Mouse (Mus musculus): ENCODE results near the gene Ric8a. TPM values are rescaled to one million over a fixed set of nuclear protein-coding genes. Genes with fewer than 3 reads are reported as not detected.
A peak's percentile ranks its signal among the peaks of the same experiment; 100 is the strongest.

The Ric8a gene
- total RNA-seq (2021) = 10 to 100 TPM; 43.5 to 58.0 TPM
- long read RNA-seq, experiment 1, transcript Ric8a-201 (10 exons, 3,406 nt) = major isoform, 38 of 80 reads
- long read RNA-seq, experiment 1, transcript Ric8a-202 (8 exons, 2,272 nt) = minor isoform, 12 of 80 reads
- long read RNA-seq, experiment 1, partial matches to known transcripts = 16 of 80 reads
- long read RNA-seq, experiment 1, other reads (novel, unspliced or antisense) = 10 of 80 reads
- long read RNA-seq, experiment 2, transcript Ric8a-201 (10 exons, 3,406 nt) = major isoform, 35 of 51 reads
- long read RNA-seq, experiment 2, partial matches to known transcripts = 8 of 51 reads
- long read RNA-seq, experiment 2, other reads (novel, unspliced or antisense) = 5 of 51 reads

DNA sequence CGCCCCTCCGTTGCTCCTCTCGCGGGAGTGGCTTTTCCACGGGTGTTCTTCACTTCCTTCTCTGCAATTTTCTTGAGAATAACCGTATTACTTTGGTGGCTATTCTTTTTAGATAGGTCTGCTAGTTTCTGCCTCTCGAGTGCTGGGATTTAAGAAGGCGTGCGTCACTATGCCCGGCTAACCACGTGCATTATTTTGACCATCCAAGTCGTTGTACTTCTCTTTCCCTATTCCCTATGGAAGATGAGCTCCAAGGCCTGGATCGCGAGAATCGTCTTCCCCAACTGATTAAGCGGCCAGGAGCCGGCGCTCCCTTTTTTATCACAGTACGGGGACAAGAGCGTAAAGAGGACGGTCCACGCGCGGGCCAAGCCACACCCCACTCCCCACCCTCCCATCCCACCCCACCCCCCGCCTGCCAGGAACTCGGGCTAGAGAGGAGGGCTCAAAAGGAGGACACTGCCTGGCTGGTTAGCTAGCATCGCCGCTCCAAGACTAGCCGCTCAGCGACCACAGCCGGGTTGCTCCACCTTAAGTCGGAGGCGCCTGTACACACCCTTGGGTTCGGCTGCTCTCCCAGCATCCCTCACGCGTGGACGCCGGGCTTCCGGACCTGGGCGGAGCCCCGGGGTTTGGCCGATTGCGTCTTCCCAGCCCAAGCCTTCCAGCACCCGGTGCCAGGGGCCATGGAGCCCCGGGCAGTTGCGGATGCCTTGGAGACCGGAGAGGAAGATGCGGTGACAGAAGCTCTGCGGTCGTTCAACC lies at the start of gene Ric8a:
TSS of gene Ric8a (plus strand) at position 173 of the 765 bp plus-strand sequence.
- peak; percentile 94 for DNase-seq

DNA sequence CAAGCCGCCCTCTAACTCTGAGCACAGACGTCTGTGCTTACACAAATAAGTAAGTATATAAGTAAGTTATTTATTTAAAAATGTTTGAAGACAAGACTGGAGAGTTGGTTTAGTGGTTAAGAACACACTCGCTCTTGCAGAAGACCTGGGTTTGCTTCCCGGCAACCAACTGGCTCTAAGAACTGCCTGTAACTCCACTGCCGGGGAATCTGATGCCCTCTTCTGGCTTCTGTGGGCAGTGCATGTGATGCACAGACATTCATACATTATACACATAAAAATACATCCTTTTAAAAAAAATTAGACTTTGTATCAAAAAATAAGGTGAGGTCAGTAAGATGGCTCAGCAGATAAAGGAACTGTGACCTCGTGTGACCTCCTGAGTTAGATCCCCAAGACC lies 46.3 kb upstream of the Ric8a start:
- DNase-seq = no peak

DNA sequence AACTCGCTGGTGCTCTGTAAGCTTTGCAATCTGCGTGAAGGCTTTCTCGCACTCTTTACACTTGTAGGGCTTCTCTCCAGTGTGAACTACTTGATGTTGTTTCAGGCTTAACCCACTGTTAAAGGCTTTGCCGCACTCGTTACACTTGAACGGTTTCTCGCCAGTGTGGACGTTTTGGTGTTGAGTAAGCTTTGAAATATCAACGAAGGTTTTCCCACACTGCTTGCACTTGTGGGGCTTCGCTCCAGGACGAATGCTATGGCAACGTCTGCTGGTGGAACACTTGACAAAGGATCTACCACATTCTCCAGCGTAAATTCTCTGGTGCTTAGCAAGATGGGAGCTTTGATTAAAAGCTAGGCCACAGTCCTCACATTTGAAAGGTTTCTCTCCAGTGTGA lies 45.0 kb upstream of the Ric8a start:
- no peak for DNase-seq

DNA sequence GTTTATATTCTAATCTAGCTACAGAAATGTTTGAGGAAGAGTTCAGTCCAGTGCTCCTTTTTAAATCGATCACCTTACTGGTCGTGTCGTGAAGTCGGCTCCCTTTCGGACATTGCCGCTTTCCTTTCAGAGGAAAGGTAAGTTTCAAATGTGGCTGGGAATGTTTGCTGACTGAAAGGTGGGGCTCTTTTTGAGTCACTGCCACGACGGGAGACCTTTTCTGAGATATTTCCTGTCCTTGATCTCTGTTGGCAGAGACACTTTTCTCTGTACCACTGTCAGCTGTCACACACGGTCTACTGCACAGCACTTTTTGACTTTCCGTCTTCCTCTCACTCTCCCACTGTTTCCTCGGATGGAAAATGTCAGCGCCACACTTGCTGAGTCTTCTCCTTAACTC lies 43.9 kb upstream of the Ric8a start:
- no peak for DNase-seq

DNA sequence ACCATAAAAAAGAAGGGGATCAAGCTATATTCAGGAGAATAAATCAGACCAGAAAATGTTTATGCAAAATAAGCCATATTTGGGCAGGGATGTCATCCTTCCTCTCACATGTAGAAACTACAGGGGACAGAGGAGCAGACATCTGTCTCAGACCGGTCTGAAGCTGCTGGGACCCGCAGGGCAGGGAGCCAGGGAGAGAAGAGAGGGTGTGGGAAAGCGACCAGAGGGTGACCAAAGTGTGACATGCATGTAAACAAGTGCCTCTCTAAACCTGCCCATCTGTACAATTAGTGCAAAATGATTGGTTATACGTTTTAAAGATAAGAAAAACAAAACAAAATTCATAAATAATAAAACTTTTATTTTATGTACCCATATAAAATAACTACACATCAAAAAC lies 36.6 kb upstream of the Ric8a start:
- DNase-seq = no peak

DNA sequence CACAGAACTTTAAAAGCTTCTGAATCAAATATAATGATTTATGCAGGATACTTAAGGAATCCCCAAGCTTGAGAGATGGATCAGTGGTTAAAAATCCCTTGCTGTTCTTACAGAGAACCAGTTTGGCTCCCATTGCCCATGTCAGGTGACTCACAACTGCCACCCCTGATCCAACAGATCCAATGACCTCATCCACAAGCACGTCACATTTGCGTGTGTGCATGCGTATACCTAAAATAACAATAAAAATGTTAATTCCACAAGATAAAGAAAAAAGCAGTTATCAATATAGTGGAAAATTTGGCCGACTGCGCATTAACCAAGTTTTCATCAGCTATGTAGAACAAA lies 35.5 kb upstream of the Ric8a start:
- no peak for DNase-seq

DNA sequence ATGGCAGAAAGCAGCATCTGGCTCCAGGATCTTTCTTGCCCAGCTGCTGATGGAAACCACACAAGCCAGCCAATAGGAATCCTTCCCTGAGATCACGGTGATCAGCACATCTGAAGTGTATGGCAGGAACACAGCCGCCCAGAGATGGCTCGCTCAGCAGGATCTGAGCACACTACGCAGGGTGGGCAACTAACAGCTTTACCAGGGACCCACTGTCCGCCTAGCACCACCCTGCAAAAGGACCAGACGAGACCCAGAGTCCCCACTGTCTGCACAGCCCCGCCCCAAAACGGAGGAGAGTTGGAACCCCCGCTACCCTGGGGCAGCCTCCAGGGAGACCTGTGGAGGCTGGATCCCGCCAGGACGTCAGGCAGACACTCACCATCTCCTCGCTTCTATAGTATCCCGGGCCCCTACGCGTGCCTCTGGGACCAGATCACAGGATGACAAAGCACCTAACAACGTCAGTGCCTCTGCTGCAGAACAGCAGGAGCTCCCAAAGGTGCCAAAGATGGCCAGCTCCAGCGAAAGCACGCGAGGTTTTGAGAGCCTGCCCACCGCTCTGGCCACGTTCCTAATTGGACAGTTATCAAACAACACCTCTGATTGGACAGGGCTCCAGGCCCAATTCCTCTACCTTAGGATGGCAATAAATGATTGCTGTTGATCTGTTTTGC lies 35.0 kb upstream of the Ric8a start, which contains the start of gene Zfp941:
TSS of gene Zfp941 (minus strand) at position 526 of the 677 bp plus-strand sequence.
- peak; percentile 56 for DNase-seq

DNA sequence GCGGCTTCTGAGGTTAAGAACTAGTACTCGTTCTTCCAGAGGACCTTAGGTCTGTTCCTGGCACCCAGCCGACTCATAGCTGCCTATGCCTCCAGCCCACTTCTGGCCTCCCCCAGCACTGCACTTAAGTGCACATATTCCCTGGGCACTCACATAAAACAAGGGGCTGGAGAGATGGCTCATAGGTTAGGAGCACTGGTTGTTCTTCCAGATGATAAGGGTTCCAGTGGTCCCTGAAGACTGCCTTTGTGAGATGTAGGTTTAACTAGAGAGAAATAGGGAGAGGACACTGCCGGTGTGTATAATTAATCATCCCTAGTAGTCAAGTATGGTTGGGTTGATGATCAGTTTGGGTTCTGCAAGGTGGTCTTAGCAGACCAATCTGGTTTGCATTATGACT lies 34.0 kb upstream of the Ric8a start:
- no peak for DNase-seq

DNA sequence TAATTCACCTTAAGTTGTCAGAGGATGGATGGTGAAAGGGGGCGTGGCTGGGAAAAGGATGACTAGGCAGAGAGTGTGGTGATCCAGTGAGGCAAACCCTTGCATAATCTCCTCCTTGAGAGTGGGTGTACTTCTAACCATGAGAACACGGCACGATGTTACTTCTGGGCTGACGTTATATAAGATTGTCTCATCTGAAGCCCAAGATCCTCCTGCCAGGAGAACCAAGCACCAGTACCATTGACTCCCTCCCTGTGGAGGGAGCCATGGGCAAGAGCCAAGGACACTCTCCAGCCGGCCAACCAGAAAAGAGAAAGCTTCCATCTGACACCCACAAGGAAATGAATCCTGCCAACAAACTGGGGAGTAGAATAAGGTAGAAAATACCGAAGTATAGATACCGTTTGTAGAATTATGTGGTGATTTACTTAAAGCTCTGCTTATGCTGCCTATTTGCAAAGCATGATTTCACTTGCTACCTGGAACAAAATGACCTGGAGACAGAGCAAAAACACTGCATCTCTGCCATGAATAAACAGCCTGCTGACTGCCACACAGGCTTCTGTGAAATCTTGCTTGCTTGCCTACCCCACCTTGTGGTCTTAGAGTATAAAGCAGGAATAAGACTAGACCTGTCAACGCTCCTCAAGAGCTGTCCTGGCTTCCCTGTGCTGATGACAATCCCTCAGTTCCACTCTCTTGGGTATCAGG lies 28.4 kb upstream of the Ric8a start:
- DNase-seq = peak; percentile 26

DNA sequence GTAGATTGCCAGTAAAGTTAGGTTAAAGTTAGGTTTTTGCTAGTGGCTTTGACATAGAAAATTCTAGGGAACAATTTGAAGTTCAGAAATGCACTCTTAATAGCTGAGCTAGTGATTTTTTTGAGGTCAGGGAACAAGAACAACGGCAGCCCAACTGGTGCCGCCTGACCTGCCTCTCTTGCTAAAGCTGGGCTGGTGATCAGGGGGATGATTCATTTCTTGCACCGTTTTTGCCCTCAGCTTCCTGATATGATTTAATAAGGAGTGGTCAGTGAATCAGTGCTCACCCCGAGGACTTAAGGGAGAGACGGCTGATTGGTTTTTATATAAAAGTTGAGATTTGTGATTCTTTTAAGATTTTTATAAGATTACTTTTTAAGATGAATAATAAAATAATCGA lies 25.3 kb upstream of the Ric8a start:
- peak; percentile 34 for DNase-seq

DNA sequence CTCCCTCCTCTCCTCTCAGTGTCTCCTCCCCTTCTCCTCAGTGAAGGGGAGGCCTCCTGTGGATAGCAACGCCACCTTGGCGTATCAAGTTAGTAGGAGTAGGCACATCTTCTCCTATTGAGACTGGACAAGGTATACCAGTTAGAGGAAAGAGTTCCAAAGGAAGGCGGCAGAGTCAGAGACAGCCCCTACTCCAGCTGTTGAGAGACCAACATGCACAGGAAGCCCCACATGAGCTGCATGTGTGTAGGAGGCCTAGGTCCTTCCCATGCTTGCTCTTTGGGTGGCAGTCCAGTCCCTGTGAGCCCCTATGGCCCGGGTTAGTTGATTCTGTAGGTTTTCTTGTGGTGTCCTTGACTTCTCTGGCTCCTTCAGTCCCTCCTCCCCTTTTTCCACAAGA lies 23.4 kb upstream of the Ric8a start:
- no peak for DNase-seq

DNA sequence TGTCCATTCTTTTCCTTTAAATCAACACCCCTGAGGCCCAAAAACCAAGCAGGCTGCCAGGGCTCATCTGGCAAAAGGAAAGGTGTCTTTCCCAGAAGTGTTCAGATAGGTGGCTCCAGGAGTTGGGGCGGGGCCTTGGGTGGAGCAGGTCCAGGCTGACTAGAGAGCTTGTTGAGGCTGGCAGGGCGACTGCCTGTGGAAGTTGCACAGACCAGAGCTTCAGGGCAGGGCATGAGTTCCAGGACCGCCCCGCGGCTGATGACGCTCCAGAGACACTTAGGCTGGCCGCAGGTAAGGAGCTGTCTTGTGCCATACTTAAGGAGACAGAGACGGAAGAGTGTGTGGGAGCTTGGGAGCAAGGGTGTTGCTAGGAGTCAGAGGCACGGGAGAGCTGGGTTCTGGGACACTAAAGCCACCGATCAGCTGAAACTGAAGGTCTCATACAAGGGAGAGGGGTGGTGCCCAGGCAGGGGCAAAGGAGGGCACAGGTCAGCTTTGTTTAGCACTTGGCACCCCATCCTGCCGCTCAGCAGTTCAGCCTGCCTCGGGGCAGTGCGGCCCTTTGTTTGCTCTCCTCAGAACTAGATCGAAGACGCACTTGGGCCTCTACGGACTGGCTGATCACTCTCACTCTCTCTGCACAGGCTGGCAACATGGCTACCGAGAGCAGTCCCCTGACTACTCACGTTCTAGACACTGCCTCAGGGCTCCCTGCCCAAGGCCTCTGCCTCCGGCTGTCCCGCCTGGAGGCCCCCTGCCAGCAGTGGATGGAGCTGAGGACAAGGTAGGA lies 21.6 kb upstream of the Ric8a start, which contains the start of gene Urah:
TSS of gene Urah (plus strand) at position 51 of the 790 bp plus-strand sequence.
- peak; percentile 68 for DNase-seq

DNA sequence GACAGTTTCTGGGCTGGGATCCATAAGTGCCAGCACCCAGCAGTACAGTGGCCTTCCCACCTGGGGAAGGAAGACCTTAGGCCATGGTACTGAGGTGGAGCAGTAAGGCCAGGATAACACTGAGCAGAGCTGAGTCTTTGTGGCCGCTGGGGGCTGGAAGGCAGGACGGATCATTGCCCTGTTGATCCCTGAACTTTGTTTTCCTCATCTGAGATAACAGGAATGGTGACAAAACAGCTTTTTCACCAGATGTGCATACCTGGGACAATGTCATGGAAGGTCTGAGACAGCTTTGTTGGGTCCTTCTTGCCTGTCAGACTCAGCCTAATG lies 21.0 kb upstream of the Ric8a start:
- DNase-seq = no peak

DNA sequence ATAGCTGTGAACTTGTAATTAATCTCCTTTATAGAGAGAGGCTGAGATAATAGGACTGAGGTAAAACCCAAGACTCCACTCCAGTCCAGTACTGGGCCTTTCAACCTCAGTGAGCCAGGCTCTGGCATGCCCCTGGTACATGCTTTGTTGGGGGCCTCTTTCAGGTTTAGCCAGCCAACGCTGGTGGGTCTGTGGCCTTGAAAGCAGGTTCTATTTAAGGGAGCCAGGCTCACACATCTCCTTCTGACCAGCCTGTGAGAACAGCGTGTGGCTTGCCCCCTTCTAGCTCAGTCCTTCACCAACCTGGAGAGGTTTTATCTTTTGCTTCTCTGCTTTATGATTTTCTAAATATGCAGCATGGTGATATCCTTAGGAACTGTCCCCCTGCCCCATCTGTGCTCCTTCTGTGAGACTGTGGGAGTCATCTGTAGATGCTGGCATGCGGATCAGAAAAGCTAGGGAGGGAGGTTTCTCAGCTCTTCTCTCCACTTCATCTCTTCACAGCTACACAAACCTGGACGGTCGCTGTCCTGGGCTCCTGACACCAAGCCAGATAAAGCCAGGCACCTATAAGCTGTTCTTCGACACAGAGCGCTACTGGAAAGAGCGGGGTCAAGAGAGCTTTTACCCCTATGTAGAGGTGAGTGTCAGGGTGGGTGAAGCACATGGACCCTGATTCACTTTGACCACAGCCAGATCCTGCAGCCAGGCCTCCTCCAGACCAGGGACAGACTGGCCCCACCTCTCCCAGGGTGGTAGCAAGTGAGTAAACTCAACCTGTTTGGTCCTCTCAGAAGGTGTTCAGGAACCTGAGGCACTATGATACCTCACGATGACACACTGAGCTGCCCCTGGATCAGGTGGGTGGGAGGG lies 20.3 kb upstream of the Ric8a start:
- peak; percentile 1 for DNase-seq

DNA sequence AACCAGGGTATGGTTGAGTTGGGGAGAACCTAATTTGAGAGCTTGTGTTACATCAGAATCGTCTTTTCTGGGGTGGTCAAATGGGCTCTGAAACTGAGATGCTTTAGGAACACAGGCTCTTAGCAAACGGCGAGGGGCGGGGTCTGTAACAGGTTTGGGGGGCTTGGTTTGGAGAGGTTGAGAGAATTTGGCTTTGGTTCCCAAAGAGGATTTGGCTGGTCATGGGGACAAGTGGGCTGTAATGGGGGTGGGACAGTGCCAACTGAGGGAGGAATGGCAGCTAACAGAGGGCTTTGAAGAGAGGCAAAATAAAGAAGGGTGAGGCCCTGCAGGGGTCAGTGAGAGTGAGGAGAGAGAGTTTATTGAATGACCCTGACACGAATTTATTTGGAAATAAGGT lies 17.2 kb upstream of the Ric8a start:
- DNase-seq = peak; percentile 0

DNA sequence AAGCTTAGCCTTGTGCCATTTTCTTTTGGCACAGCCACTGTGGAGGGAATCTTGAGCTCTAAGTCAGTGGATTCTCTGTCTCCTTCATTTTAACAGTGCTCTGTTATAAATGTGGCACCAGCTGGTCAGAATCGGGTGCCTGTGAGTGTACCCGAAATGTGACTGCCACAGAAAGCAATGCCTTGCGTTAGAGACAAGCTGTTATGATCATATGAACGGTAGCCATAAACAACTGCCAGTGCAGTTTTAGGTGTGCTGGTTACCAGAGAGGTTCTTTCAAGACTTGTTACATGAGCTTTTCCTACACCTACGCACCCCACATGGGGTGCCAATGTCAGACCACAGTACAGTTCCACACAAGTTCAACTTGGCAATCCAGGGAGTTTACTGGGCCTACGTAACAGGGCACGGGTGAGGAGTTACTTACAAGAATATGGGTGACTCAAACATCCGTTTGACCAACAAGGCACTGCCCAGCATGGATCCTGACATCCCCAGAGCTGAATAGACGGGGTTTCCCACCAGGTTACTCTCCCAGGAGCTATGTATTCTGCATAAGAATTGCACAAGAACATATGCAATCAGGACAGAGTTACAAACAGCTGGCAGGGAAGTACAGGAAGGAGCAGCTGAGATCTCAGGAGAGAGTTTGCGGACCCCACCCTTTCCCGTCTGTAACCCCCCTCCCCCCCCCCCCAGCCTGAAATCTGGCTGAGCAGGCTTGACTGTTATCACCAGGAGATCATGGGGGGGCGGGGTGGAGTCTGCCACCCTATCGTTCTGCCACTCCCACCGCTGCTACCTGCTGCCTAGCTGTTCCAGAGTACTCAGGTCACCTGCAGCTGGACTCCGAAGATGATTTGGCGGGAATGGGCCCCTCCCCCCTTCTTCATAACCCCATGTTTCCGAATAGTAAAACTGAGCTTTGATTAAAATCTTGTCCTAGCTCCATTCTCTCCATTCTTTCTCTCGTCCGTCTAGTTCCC lies 15.7 kb upstream of the Ric8a start:
- no peak for DNase-seq

DNA sequence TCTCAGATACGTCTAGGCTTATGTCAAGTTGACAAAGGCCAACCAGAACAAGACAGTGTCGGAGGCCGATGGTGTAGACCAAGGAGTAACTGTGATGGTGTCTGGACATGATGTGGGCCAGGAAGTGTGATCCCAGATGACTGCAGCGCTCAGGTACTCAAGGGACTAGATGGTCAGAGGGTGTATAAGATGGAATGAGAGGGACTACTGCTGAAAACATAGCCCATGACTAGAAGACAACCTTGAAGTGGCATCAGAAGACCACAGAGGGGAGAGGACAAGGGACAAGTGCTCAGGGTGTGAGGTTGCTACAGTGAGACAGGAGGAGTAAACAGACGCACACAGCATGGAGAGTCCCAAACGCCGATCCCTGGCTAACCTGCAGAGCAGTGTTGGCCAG lies 13.0 kb upstream of the Ric8a start:
- DNase-seq = no peak

DNA sequence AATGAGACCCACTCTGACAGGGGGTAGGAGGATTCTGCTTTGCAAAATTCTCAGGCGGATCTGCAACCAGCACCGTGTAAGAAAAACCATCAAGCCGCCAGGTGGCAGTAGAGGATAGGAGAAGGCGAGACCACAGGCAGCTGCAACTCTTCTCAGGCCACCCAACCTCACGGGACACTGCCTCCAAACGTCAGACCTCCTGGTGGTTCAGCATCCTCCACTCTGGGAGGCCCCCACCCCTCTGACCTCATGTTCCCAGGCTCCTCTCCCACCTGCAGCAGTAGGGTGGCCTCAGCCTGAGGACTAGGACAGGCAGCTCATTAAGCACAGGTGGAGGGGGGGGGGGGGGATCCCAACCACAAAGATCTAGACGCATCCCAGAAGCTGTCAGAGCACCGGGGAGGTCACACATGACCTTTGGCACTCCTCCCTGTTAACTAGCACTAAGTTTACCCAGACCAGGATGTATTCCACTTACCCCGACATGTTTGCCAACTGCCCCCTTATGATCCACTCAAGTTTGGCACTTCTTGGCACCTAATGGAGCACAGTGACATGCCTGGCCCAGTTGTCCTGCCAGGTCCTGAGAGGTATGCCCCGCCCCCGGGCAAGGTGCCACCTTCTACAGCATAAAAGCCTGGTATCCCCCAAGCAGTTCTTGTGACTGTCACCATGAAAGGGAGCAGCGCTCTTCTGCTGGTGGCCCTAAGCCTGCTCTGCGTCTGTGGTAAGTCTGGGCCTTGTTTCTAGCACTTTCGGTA lies 11.7 kb upstream of the Ric8a start, which contains the start of gene Scgb1c1:
TSS of gene Scgb1c1 (plus strand) at position 643 of the 761 bp plus-strand sequence.
- peak; percentile 96 for DNase-seq

DNA sequence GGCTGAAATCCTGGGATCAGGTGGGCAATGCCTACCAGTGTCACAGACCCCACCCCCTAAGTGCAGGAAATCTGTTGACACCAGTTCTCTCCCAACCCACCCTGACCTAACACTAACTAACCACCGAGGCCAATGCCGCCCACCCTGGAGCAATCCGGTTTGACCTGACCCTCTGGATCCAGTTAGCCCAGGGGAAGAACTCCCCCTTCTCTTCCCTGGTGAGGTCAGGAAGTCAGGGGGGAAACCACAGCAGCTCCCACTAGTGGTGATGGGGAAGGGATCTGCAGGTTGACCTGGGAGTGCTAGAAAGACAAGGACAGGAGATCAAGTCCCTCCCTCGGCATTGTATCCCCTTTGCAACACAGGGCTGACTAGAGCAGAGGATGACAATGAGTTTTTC lies 11.1 kb upstream of the Ric8a start:
- no peak for DNase-seq
